Mouse (Mus musculus): ENCODE results near the gene Map1lc3a. TPM values are rescaled to one million over a fixed set of nuclear protein-coding genes. Genes with fewer than 3 reads are reported as not detected.

Gene Map1lc3a
- 59.1 TPM for polyA plus RNA-seq (2017; shearing (Covaris generic))

GRCm38 (mm10) chr2:155276195-155276594 lies at the start of gene Map1lc3a:
Map1lc3a (plus strand) TSS chr2:155276297.

DNA sequence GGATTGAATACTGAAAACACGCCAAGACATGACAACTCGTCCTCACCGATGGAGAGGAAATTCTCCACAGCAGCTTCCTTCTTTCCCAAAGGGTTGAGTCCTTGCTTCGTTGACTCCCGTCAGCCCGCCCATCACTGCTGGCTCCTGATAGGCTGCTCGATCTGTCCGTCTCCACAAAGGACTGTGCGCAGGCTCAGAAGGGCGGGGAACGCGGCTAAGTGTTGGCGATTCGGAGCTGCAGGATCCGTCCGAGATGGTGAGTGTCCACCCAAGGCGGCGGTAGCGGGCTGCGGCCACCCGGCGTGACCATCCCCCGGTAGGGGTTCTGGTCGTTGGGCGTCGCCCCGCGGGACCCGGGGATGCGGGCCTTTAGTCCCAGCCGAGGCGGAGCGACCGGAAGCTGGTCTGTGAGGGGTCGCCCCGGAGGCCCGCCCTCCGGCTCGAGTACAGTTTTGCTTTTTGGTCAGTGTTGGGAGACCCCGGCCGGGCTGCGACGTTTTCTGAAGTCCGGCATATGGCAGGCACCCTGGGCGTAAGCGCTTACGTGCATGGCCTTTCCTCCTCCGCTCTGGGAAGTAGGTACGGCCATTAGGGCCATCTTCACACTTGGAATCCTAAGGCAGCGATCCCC lies 39.6 kb upstream of the Map1lc3a start, which contains the start of gene Dynlrb1:
Gene Dynlrb1 (plus strand): TSS at position 172 of the 631 bp plus-strand sequence.

Other genes starting within 250 kb of the Map1lc3a start
- 45.5 TPM for gene Ahcy, start 201.8 kb upstream of the Map1lc3a start, polyA plus RNA-seq (2017; shearing (Covaris generic))
- 85.7 TPM for gene Itch, start 142.8 kb upstream of the Map1lc3a start, polyA plus RNA-seq (2017; shearing (Covaris generic))
- gene Dynlrb1, start 39.8 kb upstream of the Map1lc3a start, polyA plus RNA-seq (2017; shearing (Covaris generic)) = 171 TPM
- 32.0 TPM for gene Pigu, start 81.1 kb downstream of the Map1lc3a start, polyA plus RNA-seq (2017; shearing (Covaris generic))
- gene Trp53inp2, start 104.8 kb downstream of the Map1lc3a start, polyA plus RNA-seq (2017; shearing (Covaris generic)) = 45.4 TPM
- 21.0 TPM for gene Ncoa6, start 197.6 kb downstream of the Map1lc3a start, polyA plus RNA-seq (2017; shearing (Covaris generic))
- 84.0 TPM for gene Acss2, start 241.7 kb downstream of the Map1lc3a start, polyA plus RNA-seq (2017; shearing (Covaris generic))
- 3.3 TPM for gene Ggt7, start 241.9 kb downstream of the Map1lc3a start, polyA plus RNA-seq (2017; shearing (Covaris generic))

All from effector memory CD4-positive, alpha-beta T cell, adult 7 months (primary cell).